Mouse (Mus musculus) forebrain, embryonic 11.5 days (tissue): ENCODE measurements around the gene Ppil3. TPM values are rescaled to one million over a fixed set of nuclear protein-coding genes. Genes with fewer than 3 reads are reported as not detected.

Source experiments
- ATAC-seq: fragments of 200-750 bp; cut with Nextera tagmentation; replicated peaks from 2 replicates; pipeline ENCODE4 v1.8.0; 2017; ENCODE audit warnings: moderate TSS enrichment; ENCODE audit not compliant: low FRiP score
- DNase-seq: peaks from one replicate; pipeline ENCODE4 v3.0.0-alpha.2; 2017; ENCODE audit warnings: low spot score
- H3K27ac ChIP-seq: fragments of 300-500 bp; sonication (generic); 2 replicates; pipeline ENCODE4 v1.5.1; 2014; ENCODE audit warnings: low read depth, low read length
- H3K27me3 ChIP-seq: fragments of 300-500 bp; sonication (generic); 2 replicates; pipeline ENCODE4 v1.6.1; 2014; ENCODE audit warnings: mild to moderate bottlenecking, low read length, mixed read lengths; ENCODE audit not compliant: control insufficient read depth, insufficient read depth
- H3K36me3 ChIP-seq: fragments of 300-500 bp; sonication (generic); 2 replicates; pipeline ENCODE4 v1.6.1; 2014; ENCODE audit warnings: mild to moderate bottlenecking, low read length, moderate library complexity, mixed read lengths; ENCODE audit not compliant: control insufficient read depth, insufficient read depth
- H3K4me1 ChIP-seq: fragments of 300-500 bp; sonication (generic); replicated peaks from 2 replicates; pipeline ENCODE4 v1.6.1; 2014; ENCODE audit warnings: low read length, mixed read lengths; ENCODE audit not compliant: control insufficient read depth, insufficient read depth
- H3K4me2 ChIP-seq: fragments of 300-500 bp; sonication (generic); 2 replicates; pipeline ENCODE4 v1.6.1; 2014; ENCODE audit warnings: low read depth, mild to moderate bottlenecking, low read length, moderate library complexity, mixed read lengths; ENCODE audit not compliant: severe bottlenecking
- H3K4me3 ChIP-seq: fragments of 300-500 bp; sonication (generic); 2 replicates; pipeline ENCODE4 v1.5.1; 2014; ENCODE audit warnings: low read depth, low read length
- H3K9ac ChIP-seq: fragments of 300-500 bp; sonication (generic); 2 replicates; pipeline ENCODE4 v1.6.1; 2014; ENCODE audit warnings: low read length
- H3K9me3 ChIP-seq: fragments of 300-500 bp; sonication (generic); 2 replicates; pipeline ENCODE4 v1.6.1; 2016; ENCODE audit warnings: low read length, mixed read lengths; ENCODE audit not compliant: control insufficient read depth
- WGBS: fragments of 180-500 bp; shearing (Covaris S2); extraction: QIAGEN DNeasy Blood & Tissue Kit; methylation state at CpG from one replicate; pipeline ENCODE4 v1.1.7; 2014; 5-methylcytosine and 5-hydroxymethylcytosine counted together
- polyA plus RNA-seq: library from polyadenylated mRNA; unstranded; fragments of >200 nt; fragmentation: Nextera tagmentation; extraction: Ambion mirVana; gene quantifications from 2 replicates; pipeline ENCODE4 v1.2.1, GENCODE M21; 2014

The Ppil3 gene
- polyA plus RNA-seq: 53.8 and 53.9 TPM in 2 replicates

- peak; percentile 89 for DNase-seq
- ATAC-seq: peak; percentile 94
- H3K4me2 ChIP-seq: peak within 1 kb of the TSS; percentile 67
- H3K36me3 ChIP-seq: peaks cover 4% of the 10 kb centered on the region; the same call in 1 of the 2 replicates
- peaks cover 7% of the 10 kb centered on the region; the same call in 1 of the 2 replicates for H3K4me1 ChIP-seq
- WGBS: under 1% methylated on average over 33 of the region's 33 CpGs
- H3K4me3 ChIP-seq: peak within 1 kb of the TSS; percentile 41
- H3K27ac ChIP-seq: peak within 1 kb of the TSS; percentile 55; the same call in 1 of the 2 replicates
- no peaks in the 10 kb centered on the region for H3K9me3 ChIP-seq
- H3K27me3 ChIP-seq: no peaks in the 10 kb centered on the region
- peak within 1 kb of the TSS; percentile 82 for H3K9ac ChIP-seq
Measured at GRCm38 (mm10) chr1:58445143-58445722, at the start of gene Ppil3, which contains the start of gene Nif3l1. Gene Ppil3 (minus strand): TSS chr1:58445486. Gene Nif3l1 (plus strand): TSS chr1:58445151.

GRCm38 (mm10) chr1:58482647-58483046 is 37.4 kb upstream of the Ppil3 start:
- H3K27ac ChIP-seq: no peak overlapping the region
- no peak overlapping the region for H3K4me3 ChIP-seq
- no peaks in the 10 kb centered on the region for H3K27me3 ChIP-seq
- H3K4me2 ChIP-seq: no peak overlapping the region
- peaks cover 10% of the 10 kb centered on the region for H3K36me3 ChIP-seq
- no peaks in the 10 kb centered on the region for H3K9me3 ChIP-seq
- no peak for ATAC-seq
- H3K4me1 ChIP-seq: no peaks in the 10 kb centered on the region
- no peak overlapping the region for H3K9ac ChIP-seq
- WGBS: 97% methylated on average over 4 of the region's 4 CpGs
- no peak for DNase-seq

GRCm38 (mm10) chr1:58475662-58476061 is 30.4 kb upstream of the Ppil3 start:
- Histone ChIP-seq H3K4me2 (no peak overlapping the region), H3K9me3 (no peaks in the 10 kb centered on the region), H3K4me1 (no peaks in the 10 kb centered on the region), H3K27ac (no peak overlapping the region), H3K9ac (no peak overlapping the region), H3K27me3 (no peaks in the 10 kb centered on the region), H3K4me3 (no peak overlapping the region), H3K36me3 (peaks cover 6% of the 10 kb centered on the region)
- ATAC-seq: no peak
- 96% methylated on average over 8 of the region's 8 CpGs for WGBS
- no peak for DNase-seq

DNA sequence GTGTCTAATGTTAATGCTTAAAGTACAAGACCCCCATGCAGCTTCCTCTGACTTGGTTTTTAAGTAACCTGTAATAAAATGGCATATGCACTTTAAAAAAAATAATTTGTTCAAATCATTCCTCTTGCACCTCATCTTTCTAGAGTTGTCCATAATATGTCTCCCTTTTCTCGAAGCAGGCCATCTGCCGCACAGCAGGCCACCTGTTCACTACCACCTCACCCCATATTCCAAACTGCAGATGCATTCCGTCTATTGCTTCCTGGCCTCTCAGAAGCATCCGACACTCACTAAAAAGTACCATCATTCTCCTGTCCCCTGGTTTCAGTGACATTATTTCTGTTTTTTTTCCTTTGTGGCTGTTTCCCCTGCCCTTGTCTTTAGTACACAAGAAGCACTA is 20.3 kb upstream of the Ppil3 start:
- H3K27ac ChIP-seq: no peak overlapping the region
- no peak overlapping the region for H3K4me2 ChIP-seq
- WGBS: 95% methylated on average over 4 of the region's 4 CpGs
- ATAC-seq (no peak), DNase-seq (no peak)
- no peak overlapping the region for H3K4me3 ChIP-seq
- H3K36me3 ChIP-seq: peaks cover 15% of the 10 kb centered on the region
- H3K9ac ChIP-seq: no peak overlapping the region
- H3K4me1 ChIP-seq: no peaks in the 10 kb centered on the region
- no peaks in the 10 kb centered on the region for H3K27me3 ChIP-seq
- H3K9me3 ChIP-seq: no peaks in the 10 kb centered on the region

- no peak for DNase-seq
- no peaks in the 10 kb centered on the region for H3K27me3 ChIP-seq
- no peak overlapping the region for H3K9ac ChIP-seq
- H3K9me3 ChIP-seq: no peaks in the 10 kb centered on the region
- no peak overlapping the region for H3K4me3 ChIP-seq
- H3K36me3 ChIP-seq: peaks cover 15% of the 10 kb centered on the region
- H3K4me1 ChIP-seq: no peaks in the 10 kb centered on the region
- no peak overlapping the region for H3K4me2 ChIP-seq
- 94% methylated on average over 4 of the region's 4 CpGs for WGBS
- no peak for ATAC-seq
- H3K27ac ChIP-seq: no peak overlapping the region
Measured at GRCm38 (mm10) chr1:58465042-58465441, 19.8 kb upstream of the Ppil3 start.

DNA sequence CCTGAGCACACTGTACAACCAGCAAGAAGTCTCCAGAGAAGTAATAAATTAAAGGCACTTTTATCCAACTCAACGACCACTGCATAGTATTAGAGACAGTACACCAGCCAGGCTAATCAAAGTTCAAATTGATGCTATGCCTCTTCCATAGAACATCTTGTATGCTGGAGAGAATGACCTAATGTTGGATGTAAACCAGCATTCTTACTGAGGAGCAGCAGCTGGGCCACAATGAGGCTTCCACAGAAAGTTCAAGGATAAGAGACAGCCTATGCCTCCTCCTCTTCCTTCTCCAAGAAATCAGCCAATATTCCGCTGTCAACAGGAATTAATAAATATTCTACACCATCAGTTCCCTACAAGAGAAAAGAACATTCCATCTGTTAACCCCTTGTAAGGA is 18.6 kb upstream of the Ppil3 start:
- Histone ChIP-seq H3K27ac (no peak overlapping the region), H3K27me3 (no peaks in the 10 kb centered on the region), H3K36me3 (peaks cover 15% of the 10 kb centered on the region), H3K9ac (no peak overlapping the region), H3K4me1 (no peaks in the 10 kb centered on the region), H3K4me2 (no peak overlapping the region), H3K4me3 (no peak overlapping the region), H3K9me3 (no peaks in the 10 kb centered on the region)
- WGBS: 92% methylated on average over 2 of the region's 2 CpGs
- DNase-seq: no peak
- no peak for ATAC-seq

DNA sequence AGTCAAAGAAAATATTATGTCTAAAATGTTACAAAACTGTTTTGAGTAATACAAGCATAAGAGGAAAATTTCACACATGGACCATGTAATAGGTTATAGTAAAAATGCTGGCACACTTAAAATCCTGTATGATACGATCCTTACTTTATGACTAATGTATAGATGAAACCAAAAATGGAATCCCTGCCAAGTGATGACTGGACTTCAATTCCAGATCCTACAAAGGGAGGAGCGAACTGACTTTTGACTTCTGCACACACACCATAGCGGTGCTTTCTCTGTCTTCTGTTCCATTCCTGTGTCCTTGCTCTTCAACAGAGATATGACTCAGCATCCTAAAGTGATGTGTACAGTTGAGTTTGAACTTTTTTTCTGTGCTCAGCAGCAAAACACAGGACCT is 15.3 kb upstream of the Ppil3 start:
- Histone ChIP-seq H3K9me3 (no peaks in the 10 kb centered on the region), H3K27me3 (no peaks in the 10 kb centered on the region), H3K36me3 (peaks cover 19% of the 10 kb centered on the region), H3K27ac (no peak overlapping the region), H3K4me1 (no peaks in the 10 kb centered on the region), H3K4me2 (no peak overlapping the region), H3K9ac (no peak overlapping the region), H3K4me3 (no peak overlapping the region)
- 97% methylated on average over 3 of the region's 3 CpGs for WGBS
- ATAC-seq: no peak
- DNase-seq: no peak

DNA sequence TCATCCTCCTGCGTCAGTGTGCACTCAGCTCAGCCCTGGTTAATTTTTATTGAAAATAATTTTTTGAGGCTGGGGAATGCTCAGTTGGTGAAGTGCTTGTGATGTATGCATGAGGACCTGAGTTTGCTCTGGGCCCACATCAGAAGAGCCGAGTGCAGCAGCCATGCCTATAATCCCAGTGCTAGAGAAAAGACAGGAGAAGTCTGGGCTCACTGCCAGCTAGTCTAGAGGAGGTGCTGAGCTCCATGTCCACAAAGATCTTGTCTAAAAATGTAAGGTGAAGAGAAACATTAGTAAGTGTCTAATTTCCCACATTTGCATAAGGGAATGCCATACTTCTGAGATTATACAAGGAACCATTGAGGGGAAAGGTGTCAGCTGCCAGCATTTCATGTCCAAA is 13.6 kb upstream of the Ppil3 start:
- Histone ChIP-seq H3K9me3 (no peaks in the 10 kb centered on the region), H3K4me3 (no peak overlapping the region), H3K4me2 (no peak overlapping the region), H3K27me3 (no peaks in the 10 kb centered on the region), H3K4me1 (no peaks in the 10 kb centered on the region), H3K36me3 (peaks cover 13% of the 10 kb centered on the region; the same call in 1 of the 2 replicates), H3K9ac (no peak overlapping the region), H3K27ac (no peak overlapping the region)
- no peak for DNase-seq
- 82% methylated on average over 2 of the region's 2 CpGs for WGBS
- ATAC-seq: no peak

DNA sequence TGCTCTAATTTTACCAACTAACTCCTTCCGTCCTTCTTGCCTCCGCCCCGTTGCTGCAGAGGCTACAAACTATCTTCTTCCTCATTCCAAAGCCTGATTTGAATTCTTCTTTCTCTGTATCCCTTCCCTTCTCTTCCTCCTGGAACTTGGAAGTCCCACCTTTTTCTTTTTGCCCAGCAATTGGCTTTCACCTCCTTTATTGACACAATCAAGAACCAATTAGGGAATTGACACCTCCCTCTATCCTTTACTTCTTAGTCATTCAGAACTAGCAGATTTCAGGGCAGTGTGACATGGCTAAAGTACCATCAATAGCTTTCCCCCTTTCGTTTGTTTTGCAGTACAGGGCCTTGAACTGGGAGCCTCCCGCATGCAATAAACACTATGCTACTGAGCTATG is 12.9 kb upstream of the Ppil3 start:
- Histone ChIP-seq H3K9ac (no peak overlapping the region), H3K9me3 (no peaks in the 10 kb centered on the region), H3K4me2 (no peak overlapping the region), H3K27me3 (no peaks in the 10 kb centered on the region), H3K4me1 (no peaks in the 10 kb centered on the region), H3K36me3 (peaks cover 13% of the 10 kb centered on the region; the same call in 1 of the 2 replicates), H3K4me3 (no peak overlapping the region), H3K27ac (no peak overlapping the region)
- DNase-seq (no peak), ATAC-seq (no peak)
- WGBS: 92% methylated on average over 5 of the region's 5 CpGs
